ENCODE assay signal across 9 mouse cellular contexts in the genomic region with DNA sequence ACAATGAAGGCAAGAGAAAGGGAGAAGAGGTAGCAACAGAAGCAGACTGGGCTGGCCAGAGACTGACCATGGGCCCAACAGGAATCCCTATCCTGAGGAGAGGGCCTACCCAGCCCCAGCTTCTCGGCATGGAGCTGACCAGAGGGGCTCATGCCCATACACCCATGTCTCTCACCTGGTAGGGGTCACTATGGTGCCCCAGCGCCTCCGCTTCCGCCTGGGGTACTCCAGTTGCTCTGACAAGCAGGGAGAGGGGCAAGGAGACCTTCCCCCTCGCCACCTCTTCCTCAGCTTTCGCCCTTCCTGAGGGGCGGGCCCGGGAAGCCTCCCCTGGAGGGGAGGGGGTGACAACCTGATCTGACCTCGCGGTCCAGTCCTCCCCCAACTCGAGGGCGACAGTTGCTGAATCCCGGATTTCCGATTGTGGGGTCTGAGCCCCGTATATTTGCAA. TPM values are rescaled to one million over a fixed set of nuclear protein-coding genes. Genes with fewer than 3 reads are reported as not detected.
DNase-seq lines count a peak whose midpoint lies in the region; ATAC-seq and TF ChIP-seq lines count a peak whose summit lies in the region.
"Had no signal": no experiment of that assay in that cellular context is flagged by ENCODE, and none has a peak within 500 bp of the region (broad histone marks: within the 10 kb centered on the region; RNA-seq: fewer than 3 reads in every experiment).

No protein-coding gene starts in this region.

- peak overlapping the region; percentile 62 for H3K4me3 ChIP-seq in embryonic facial prominence, embryonic 11.5 days (ENCODE audit: low read depth, low read length)
- peak overlapping the region; percentile 73 for H3K4me3 ChIP-seq in hindbrain, embryonic 15.5 days
- H3K4me3 ChIP-seq in lung, postnatal 0 days (ENCODE audit: low read depth, low read length): peak overlapping the region; percentile 81
- H3K4me3 ChIP-seq in thymus, adult 2 months (ENCODE audit: control insufficient read depth, insufficient read depth, low read length): peak overlapping the region; percentile 93

- 1% methylated on average over 12 of the region's 15 CpGs for WGBS in embryonic facial prominence, embryonic 11.5 days
- 3% methylated on average over 15 of the region's 15 CpGs for WGBS in hindbrain, embryonic 15.5 days
- under 1% methylated on average over 15 of the region's 15 CpGs for WGBS in lung, postnatal 0 days
- under 1% methylated on average over 15 of the region's 15 CpGs for WGBS in thymus, adult 2 months

- H3K27ac ChIP-seq in embryonic facial prominence, embryonic 11.5 days (replicated peaks; ENCODE audit: low read depth, low read length): peak overlapping the region; percentile 86
- H3K27ac ChIP-seq in hindbrain, embryonic 15.5 days (replicated peaks): peak overlapping the region; percentile 96
- peak overlapping the region; percentile 93 for H3K27ac ChIP-seq in lung, postnatal 0 days (ENCODE audit: low read length)
- H3K27ac ChIP-seq in thymus, adult 2 months (ENCODE audit: control insufficient read depth, insufficient read depth, low read length): no peak overlapping the region

- DNase-seq in adrenal gland, adult 2 months: peak; percentile 45
- no peak for DNase-seq in adrenal gland, adult 8-10 months
- peak; percentile 59 for DNase-seq in 416B (ENCODE audit: low read depth)
- peak; percentile 22 for DNase-seq in embryonic facial prominence, embryonic 11.5 days (ENCODE audit: low spot score)
- DNase-seq in lung, postnatal 0 days (ENCODE audit: low spot score): no peak
- DNase-seq in thymus, adult 2 months: peak; percentile 47
- no peak for DNase-seq in layer of hippocampus, postnatal 25 days (ENCODE audit: extremely low spot score in 1 of 2, low spot score in 1 of 2)

- TF ChIP-seq EP300 in lung, postnatal 0 days (IDR thresholded peaks at IDR 0.05): no peak

- H3K4me2 ChIP-seq in embryonic facial prominence, embryonic 11.5 days (ENCODE audit: low read depth, low read length): peak overlapping the region; percentile 80
- peak overlapping the region; percentile 96 for H3K4me2 ChIP-seq in hindbrain, embryonic 15.5 days
- H3K4me2 ChIP-seq in lung, postnatal 0 days (replicated peaks; ENCODE audit: low read depth, low read length): peak overlapping the region; percentile 92

- H3K9me3 ChIP-seq in embryonic facial prominence, embryonic 11.5 days (replicated peaks; ENCODE audit: control insufficient read depth, low read length): no peaks in the 10 kb centered on the region
- no peaks in the 10 kb centered on the region for H3K9me3 ChIP-seq in hindbrain, embryonic 15.5 days
- no peaks in the 10 kb centered on the region for H3K9me3 ChIP-seq in lung, postnatal 0 days (ENCODE audit: low read length)

- no peak for TF ChIP-seq CTCF in lung, postnatal 0 days (IDR thresholded peaks at IDR 0.05)
- TF ChIP-seq CTCF in thymus, adult 2 months (IDR thresholded peaks at IDR 0.05; ENCODE audit: borderline replicate concordance, control insufficient read depth, extremely low read depth, insufficient read depth, low read length, poor library complexity): no peak

- H3K27me3 ChIP-seq in embryonic facial prominence, embryonic 11.5 days (ENCODE audit: control insufficient read depth, insufficient read depth, low read length): no peaks in the 10 kb centered on the region
- no peaks in the 10 kb centered on the region for H3K27me3 ChIP-seq in hindbrain, embryonic 15.5 days
- no peaks in the 10 kb centered on the region for H3K27me3 ChIP-seq in lung, postnatal 0 days (replicated peaks; ENCODE audit: insufficient read depth, low read length)
- H3K27me3 ChIP-seq in thymus, adult 2 months (ENCODE audit: control insufficient read depth, insufficient read depth, low read length): no peaks in the 10 kb centered on the region

- no peaks in the 10 kb centered on the region; the same call in none of the 2 replicates for H3K36me3 ChIP-seq in embryonic facial prominence, embryonic 11.5 days (replicated peaks; ENCODE audit: control insufficient read depth, insufficient read depth, low read depth, low read length)
- H3K36me3 ChIP-seq in hindbrain, embryonic 15.5 days: peaks cover 16% of the 10 kb centered on the region
- H3K36me3 ChIP-seq in lung, postnatal 0 days (ENCODE audit: insufficient read depth, low read length): peaks cover 15% of the 10 kb centered on the region
- peaks cover 17% of the 10 kb centered on the region for H3K36me3 ChIP-seq in thymus, adult 2 months (ENCODE audit: control insufficient read depth, insufficient read depth, low read length)

- no peak for TF ChIP-seq POLR2A in thymus, adult 2 months (IDR thresholded peaks at IDR 0.05; ENCODE audit: control insufficient read depth, extremely low read depth, insufficient read depth, low read length, poor library complexity)

- 0 out of 2 replicates have a peak, but pooled peaks have one; percentile 21 for ATAC-seq in embryonic facial prominence, embryonic 11.5 days (replicated peaks; ENCODE audit: insufficient number of reproducible peaks, low FRiP score, low TSS enrichment, low read depth)
- no peak for ATAC-seq in hindbrain, embryonic 15.5 days (ENCODE audit: low FRiP score, low read depth)
- no peak for ATAC-seq in lung, postnatal 0 days

- peak overlapping the region; percentile 76 for H3K9ac ChIP-seq in embryonic facial prominence, embryonic 11.5 days (replicated peaks; ENCODE audit: low read length)
- H3K9ac ChIP-seq in hindbrain, embryonic 15.5 days: peak overlapping the region; percentile 86
- peak overlapping the region; percentile 74 for H3K9ac ChIP-seq in lung, postnatal 0 days (replicated peaks; ENCODE audit: low read depth)

- H3K4me1 ChIP-seq in embryonic facial prominence, embryonic 11.5 days (ENCODE audit: control insufficient read depth, insufficient read depth, low read length): 0 out of 2 replicates have a peak, but pooled peaks cover 3% of the 10 kb centered on the region
- peaks cover 42% of the 10 kb centered on the region for H3K4me1 ChIP-seq in hindbrain, embryonic 15.5 days (replicated peaks)
- H3K4me1 ChIP-seq in lung, postnatal 0 days (ENCODE audit: insufficient read depth, low read depth, low read length): peaks cover 12% of the 10 kb centered on the region; the same call in 1 of the 2 replicates
- peaks cover 28% of the 10 kb centered on the region for H3K4me1 ChIP-seq in thymus, adult 2 months (replicated peaks; ENCODE audit: control insufficient read depth, insufficient read depth, low read length)

RNA-seq across cellular contexts. Expression of gene Taok2, which starts 0.7 kb away (rescaled TPM):
- 10 to 100 TPM; 60.6 to 66.8 TPM for total RNA-seq in adrenal gland, adult 2 months (2021)
- 136 and 169 TPM in 2 replicates for polyA plus RNA-seq in adrenal gland, adult 2 months (2012; rRNA removed)
- 100 to 1,000 TPM in 2 of 4 experiments, 10 to 100 TPM in 2; 68.1 to 117 (median 94.5) TPM for total RNA-seq in adrenal gland, adult 8-10 months (2022)
- polyA plus RNA-seq in embryonic facial prominence, embryonic 11.5 days (2014; fragmentation: Nextera tagmentation; extraction: Ambion mirVana): 21.6 and 23.6 TPM in 2 replicates
- polyA plus RNA-seq in hindbrain, embryonic 15.5 days (2015; fragmentation: Nextera tagmentation; extraction: Ambion mirVana): 56.2 and 58.1 TPM in 2 replicates
- 36.1 and 39.0 TPM in 2 replicates for polyA plus RNA-seq in lung, postnatal 0 days (2015; fragmentation: Nextera tagmentation; extraction: Ambion mirVana)
- 182 and 198 TPM in 2 replicates for polyA plus RNA-seq in thymus, adult 2 months (2012; rRNA removed)
- 100 to 1,000 TPM; 150 to 163 TPM for total RNA-seq in layer of hippocampus, postnatal 25 days (2021)

RNA-seq across cellular contexts. Expression of gene Ino80e, which starts 21.6 kb away (rescaled TPM):
- total RNA-seq in adrenal gland, adult 2 months (2021): 10 to 100 TPM; 42.5 to 44.5 TPM
- 73.8 and 75.0 TPM in 2 replicates for polyA plus RNA-seq in adrenal gland, adult 2 months (2012; rRNA removed)
- 10 to 100 TPM; 42.7 to 56.2 (median 48.0) TPM for total RNA-seq in adrenal gland, adult 8-10 months (2022)
- polyA plus RNA-seq in embryonic facial prominence, embryonic 11.5 days (2014; fragmentation: Nextera tagmentation; extraction: Ambion mirVana): 100 and 101 TPM in 2 replicates
- 91.5 and 94.6 TPM in 2 replicates for polyA plus RNA-seq in hindbrain, embryonic 15.5 days (2015; fragmentation: Nextera tagmentation; extraction: Ambion mirVana)
- polyA plus RNA-seq in lung, postnatal 0 days (2015; fragmentation: Nextera tagmentation; extraction: Ambion mirVana): 52.2 and 54.7 TPM in 2 replicates
- 120 and 122 TPM in 2 replicates for polyA plus RNA-seq in thymus, adult 2 months (2012; rRNA removed)
- 10 to 100 TPM; 50.7 to 51.7 TPM for total RNA-seq in layer of hippocampus, postnatal 25 days (2021)

RNA-seq across cellular contexts. Expression of gene Hirip3, which starts 22.0 kb away (rescaled TPM):
- 10 to 100 TPM in 1 of 2 experiments, 1 to 10 TPM in 1; 8.2 to 16.3 TPM for total RNA-seq in adrenal gland, adult 2 months (2021)
- 1.4 and 2.9 TPM in 2 replicates for polyA plus RNA-seq in adrenal gland, adult 2 months (2012; rRNA removed)
- total RNA-seq in adrenal gland, adult 8-10 months (2022): 10 to 100 TPM in 3 of 4 experiments, 1 to 10 TPM in 1; 8.7 to 21.8 (median 15.2) TPM
- polyA plus RNA-seq in embryonic facial prominence, embryonic 11.5 days (2014; fragmentation: Nextera tagmentation; extraction: Ambion mirVana): 18.8 and 23.4 TPM in 2 replicates
- 22.6 and 24.0 TPM in 2 replicates for polyA plus RNA-seq in hindbrain, embryonic 15.5 days (2015; fragmentation: Nextera tagmentation; extraction: Ambion mirVana)
- 8.4 and 9.3 TPM in 2 replicates for polyA plus RNA-seq in lung, postnatal 0 days (2015; fragmentation: Nextera tagmentation; extraction: Ambion mirVana)
- polyA plus RNA-seq in thymus, adult 2 months (2012; rRNA removed): 18.7 and 24.6 TPM in 2 replicates
- total RNA-seq in layer of hippocampus, postnatal 25 days (2021): 10 to 100 TPM; 19.5 to 31.1 TPM

RNA-seq across cellular contexts. Expression of gene Doc2a, which starts 36.5 kb away (rescaled TPM):
- under 1 TPM; 0.40 to 0.52 TPM for total RNA-seq in adrenal gland, adult 2 months (2021)
- 0.52 and 0.83 TPM in 2 replicates for polyA plus RNA-seq in adrenal gland, adult 2 months (2012; rRNA removed)
- 1 to 10 TPM in 2 of 4 experiments, under 1 TPM in 2; 0.15 to 1.4 (median 1.1) TPM for total RNA-seq in adrenal gland, adult 8-10 months (2022)
- polyA plus RNA-seq in embryonic facial prominence, embryonic 11.5 days (2014; fragmentation: Nextera tagmentation; extraction: Ambion mirVana): 1.5 and 1.7 TPM in 2 replicates
- polyA plus RNA-seq in hindbrain, embryonic 15.5 days (2015; fragmentation: Nextera tagmentation; extraction: Ambion mirVana): 28.2 and 28.8 TPM in 2 replicates
- polyA plus RNA-seq in lung, postnatal 0 days (2015; fragmentation: Nextera tagmentation; extraction: Ambion mirVana): 0.20 and 0.33 TPM in 2 replicates
- 0.12 and 0.13 TPM in 2 replicates for polyA plus RNA-seq in thymus, adult 2 months (2012; rRNA removed)
- 10 to 100 TPM; 15.6 to 16.2 TPM for total RNA-seq in layer of hippocampus, postnatal 25 days (2021)
- total RNA-seq: hematopoietic stem cell, adult 5-6 weeks had no signal

RNA-seq across cellular contexts. Expression of gene Tmem219, which starts 39.0 kb away (rescaled TPM):
- total RNA-seq in adrenal gland, adult 2 months (2021): 10 to 100 TPM; 28.1 to 35.4 TPM
- polyA plus RNA-seq in adrenal gland, adult 2 months (2012; rRNA removed): 242 and 243 TPM in 2 replicates
- 10 to 100 TPM; 29.4 to 48.6 (median 37.2) TPM for total RNA-seq in adrenal gland, adult 8-10 months (2022)
- 15.8 and 18.4 TPM in 2 replicates for polyA plus RNA-seq in embryonic facial prominence, embryonic 11.5 days (2014; fragmentation: Nextera tagmentation; extraction: Ambion mirVana)
- 28.6 and 30.4 TPM in 2 replicates for polyA plus RNA-seq in hindbrain, embryonic 15.5 days (2015; fragmentation: Nextera tagmentation; extraction: Ambion mirVana)
- polyA plus RNA-seq in lung, postnatal 0 days (2015; fragmentation: Nextera tagmentation; extraction: Ambion mirVana): 42.5 and 45.0 TPM in 2 replicates
- polyA plus RNA-seq in thymus, adult 2 months (2012; rRNA removed): 87.7 and 94.7 TPM in 2 replicates
- total RNA-seq in layer of hippocampus, postnatal 25 days (2021): 10 to 100 TPM; 20.2 to 25.5 TPM

Comparison
In these comparisons a context has a peak if more than half of its experiments do, and no peak if none do; other contexts are left out.
1. DNase-seq: peak in adrenal gland, adult 2 months (single experiment), 416B (single experiment), embryonic facial prominence, embryonic 11.5 days (single experiment) and thymus, adult 2 months (single experiment); none in adrenal gland, adult 8-10 months (single experiment), lung, postnatal 0 days (single experiment) and layer of hippocampus, postnatal 25 days (0 of 2).
2. Peak in every context shown above with its lines, with median percentiles within 50 percentile points of each other: H3K4me2 ChIP-seq, H3K4me3 ChIP-seq and H3K9ac ChIP-seq.